Mouse (Mus musculus): ENCODE measurements around the gene Gm49405.
A peak's percentile ranks its signal among the peaks of the same experiment; 100 is the strongest.

Gm49405 gene

GRCm38 (mm10) chr19:4051741-4052515 is 51.5 kb downstream of the Gm49405 start:
- DNase-seq (ENCODE audit: low spot score in 2 of 2), result peak; percentile 57 to 76

GRCm38 (mm10) chr19:4052516-4053030 is 52.1 kb downstream of the Gm49405 start:
- DNase-seq (ENCODE audit: low spot score in 2 of 2), result no peak

- DNase-seq (ENCODE audit: low spot score in 2 of 2), result no peak
Measured at GRCm38 (mm10) chr19:4054613-4055012, 54.2 kb downstream of the Gm49405 start.
